Mouse (Mus musculus): ENCODE results near the gene Grn.

The Grn gene

DNA sequence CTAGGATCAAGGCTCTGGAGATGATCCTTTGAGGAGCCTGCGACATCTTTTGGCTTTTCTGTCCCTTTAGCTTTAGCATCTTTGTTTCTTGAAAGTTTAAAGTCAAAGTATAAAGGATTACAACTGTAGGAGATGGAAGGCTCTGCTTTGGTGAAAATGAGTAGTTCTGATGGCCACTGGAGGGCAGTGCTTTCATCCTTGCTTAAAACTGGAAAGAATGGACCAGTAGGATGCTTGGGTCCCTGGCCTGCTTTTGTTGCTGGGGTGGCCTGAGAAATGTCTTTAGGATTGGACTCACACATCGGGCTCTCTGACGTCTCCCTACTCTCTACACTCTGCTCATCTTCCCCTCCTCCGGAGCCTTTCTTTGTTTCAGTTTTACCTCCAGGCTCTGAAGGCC is 50.8 kb downstream of the Grn start:
- no peak for DNase-seq

DNA sequence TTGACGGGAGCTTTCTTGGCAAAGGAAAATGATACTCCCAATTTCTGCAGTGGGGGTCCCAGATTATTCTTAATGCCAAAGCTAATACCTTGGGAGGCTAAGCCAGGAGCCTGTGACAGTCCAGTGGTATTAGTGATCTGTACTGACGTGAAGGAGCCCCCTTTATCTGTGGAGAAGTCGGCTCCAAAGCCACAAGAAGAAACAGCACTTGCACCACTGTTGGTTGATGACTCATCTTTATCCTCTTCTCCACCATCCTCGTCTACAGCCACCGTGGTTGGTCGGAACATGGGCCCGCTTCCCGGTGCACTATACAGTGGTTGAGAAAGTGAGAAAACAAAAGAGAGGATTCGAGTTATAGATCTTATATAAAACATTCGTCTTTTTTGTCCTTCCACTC is 51.7 kb downstream of the Grn start:
- DNase-seq, result no peak

All from thymus, postnatal 25 days (tissue).